Mouse (Mus musculus): ENCODE measurements around the gene Furin. TPM values are rescaled to one million over a fixed set of nuclear protein-coding genes. Genes with fewer than 3 reads are reported as not detected.

The Furin gene
- polyA plus RNA-seq, 1 experiment from 2014 or later, result 12.0 TPM

DNA sequence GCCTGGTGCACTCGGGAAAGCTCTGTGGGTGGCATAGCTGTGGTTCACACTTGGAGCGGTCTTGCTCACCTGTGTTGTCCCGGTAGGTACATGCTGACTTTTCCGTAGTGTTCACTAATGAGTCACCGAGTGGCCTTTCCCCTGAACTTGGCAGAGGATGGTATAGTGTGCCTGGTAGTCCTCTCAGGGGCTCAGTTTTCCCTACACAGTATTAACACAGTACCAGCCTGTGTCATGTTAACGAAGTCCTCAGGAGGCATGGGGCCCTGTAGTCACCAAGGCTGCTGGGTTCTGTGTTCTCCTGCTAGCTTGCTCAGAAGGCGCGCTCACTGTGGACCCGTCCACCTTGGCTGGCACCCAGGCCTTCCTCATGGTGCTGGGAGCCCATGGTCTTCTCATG, 5.1 kb upstream of the Furin start:
- Histone ChIP-seq H3K27ac (no peak overlapping the region), H3K4me3 (no peak overlapping the region), H3K4me1 (peaks cover 7% of the 10 kb centered on the region; the same call in 1 of the 2 replicates), H3K9ac (no peak overlapping the region), H3K4me2 (replicated peaks) (no peak overlapping the region), H3K27me3 (0 out of 2 replicates have a peak, but pooled peaks cover 8% of the 10 kb centered on the region), H3K36me3 (no peaks in the 10 kb centered on the region), H3K9me3 (no peaks in the 10 kb centered on the region)
- ATAC-seq (ENCODE audit: low FRiP score, low read depth), result 0 out of 2 replicates have a peak, but pooled peaks have one; percentile 32
- WGBS, result 72% methylated on average over 9 of the region's 9 CpGs

DNA sequence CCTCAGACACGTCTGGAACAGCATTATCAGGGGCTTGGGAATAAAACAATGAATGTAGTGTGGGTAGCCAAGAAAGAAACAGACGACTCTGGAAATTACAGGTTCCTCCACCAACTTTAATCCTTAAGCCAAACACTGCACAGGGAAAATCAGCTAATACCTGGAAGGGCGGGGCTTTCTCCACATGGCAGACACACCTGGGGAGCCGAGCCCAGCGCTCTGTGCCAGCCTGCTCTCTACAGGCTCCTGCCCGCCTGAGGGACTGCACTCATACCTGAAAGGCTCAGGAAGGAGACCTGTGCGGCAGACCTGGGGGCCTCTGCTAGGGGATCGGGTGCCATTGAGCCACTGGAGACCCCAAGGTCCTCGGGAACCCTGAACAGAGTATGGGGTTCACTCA, 2.5 kb upstream of the Furin start:
- peaks cover 12% of the 10 kb centered on the region for H3K4me1 ChIP-seq
- no peak overlapping the region for H3K9ac ChIP-seq
- WGBS, result 71% methylated on average over 9 of the region's 9 CpGs
- H3K4me3 ChIP-seq, result no peak overlapping the region
- H3K4me2 ChIP-seq (replicated peaks), result no peak overlapping the region
- 0 out of 2 replicates have a peak, but pooled peaks cover 15% of the 10 kb centered on the region for H3K27me3 ChIP-seq
- H3K36me3 ChIP-seq, result no peaks in the 10 kb centered on the region
- no peak overlapping the region for H3K27ac ChIP-seq
- ATAC-seq (ENCODE audit: low FRiP score, low read depth), result no peak
- no peaks in the 10 kb centered on the region for H3K9me3 ChIP-seq

DNA sequence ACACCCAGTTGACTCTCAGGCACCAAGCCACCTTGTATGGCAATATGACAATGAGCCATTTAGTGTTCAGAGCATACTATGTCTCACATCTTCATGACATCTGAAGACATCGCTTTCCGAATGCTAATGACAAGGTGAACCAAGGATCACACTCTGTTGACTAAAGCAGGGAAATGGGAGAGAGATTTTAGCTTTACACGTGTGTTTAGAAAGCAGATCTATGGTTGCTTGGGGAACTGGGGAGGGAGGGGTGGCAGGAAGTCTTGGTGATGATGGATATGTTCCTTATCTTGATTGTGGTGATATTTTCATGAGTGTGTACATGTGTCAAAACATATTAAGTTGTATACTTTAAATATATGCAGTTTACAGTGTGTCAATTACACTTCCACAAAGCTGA, 950 bp upstream of the Furin start:
- Histone ChIP-seq H3K4me2 (replicated peaks) (no peak overlapping the region), H3K36me3 (no peaks in the 10 kb centered on the region), H3K4me3 (no peak overlapping the region), H3K9ac (no peak overlapping the region), H3K9me3 (no peaks in the 10 kb centered on the region), H3K4me1 (peaks cover 18% of the 10 kb centered on the region), H3K27ac (no peak overlapping the region), H3K27me3 (0 out of 2 replicates have a peak, but pooled peaks cover 15% of the 10 kb centered on the region)
- WGBS, result 83% methylated on average over 3 of the region's 3 CpGs
- ATAC-seq (ENCODE audit: low FRiP score, low read depth), result no peak

DNA sequence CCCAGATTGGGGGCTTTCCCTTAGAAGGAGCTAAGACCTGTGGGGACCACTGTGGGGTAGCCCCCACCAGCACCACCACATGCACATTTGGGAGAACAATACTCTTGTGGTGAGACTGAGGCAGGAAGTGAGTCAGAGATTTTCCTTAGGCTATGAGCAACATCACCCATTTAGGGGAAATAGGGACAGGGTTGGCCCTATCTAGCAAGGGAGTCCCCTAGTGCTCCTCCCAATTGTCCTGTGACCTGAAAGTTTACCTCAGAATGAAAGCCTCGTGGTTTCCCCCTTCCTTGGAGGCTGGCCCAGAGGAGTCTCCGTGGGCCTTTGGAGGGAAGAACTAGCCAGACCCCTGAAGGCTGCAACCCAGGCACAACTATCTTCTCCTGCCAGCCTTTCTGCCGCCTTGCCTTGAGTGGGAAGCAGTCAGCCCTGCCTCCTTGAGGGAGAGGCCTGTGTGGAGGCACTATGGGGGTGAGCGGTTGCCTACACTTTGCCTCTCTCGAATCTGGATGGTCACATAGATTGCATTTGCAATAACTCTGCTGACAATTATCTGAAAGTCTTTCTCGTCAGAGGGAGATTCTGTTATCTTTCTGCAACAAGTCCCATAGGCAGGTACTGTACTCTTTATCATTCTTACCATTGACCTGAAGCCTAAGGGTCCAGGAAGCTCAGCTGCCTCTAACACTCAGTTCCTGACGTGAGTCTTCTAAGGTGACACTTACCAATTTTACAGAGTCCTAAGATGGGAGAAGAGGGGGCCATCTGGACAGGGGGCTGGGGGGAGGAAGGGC, 938 bp downstream of the Furin start:
- Histone ChIP-seq H3K4me2 (replicated peaks) (no peak overlapping the region), H3K27ac (no peak overlapping the region), H3K9me3 (no peaks in the 10 kb centered on the region), H3K27me3 (0 out of 2 replicates have a peak, but pooled peaks cover 15% of the 10 kb centered on the region), H3K4me3 (no peak overlapping the region), H3K9ac (no peak overlapping the region), H3K36me3 (no peaks in the 10 kb centered on the region), H3K4me1 (peaks cover 37% of the 10 kb centered on the region)
- no peak for ATAC-seq (ENCODE audit: low FRiP score, low read depth)
- WGBS, result 64% methylated on average over 7 of the region's 7 CpGs

DNA sequence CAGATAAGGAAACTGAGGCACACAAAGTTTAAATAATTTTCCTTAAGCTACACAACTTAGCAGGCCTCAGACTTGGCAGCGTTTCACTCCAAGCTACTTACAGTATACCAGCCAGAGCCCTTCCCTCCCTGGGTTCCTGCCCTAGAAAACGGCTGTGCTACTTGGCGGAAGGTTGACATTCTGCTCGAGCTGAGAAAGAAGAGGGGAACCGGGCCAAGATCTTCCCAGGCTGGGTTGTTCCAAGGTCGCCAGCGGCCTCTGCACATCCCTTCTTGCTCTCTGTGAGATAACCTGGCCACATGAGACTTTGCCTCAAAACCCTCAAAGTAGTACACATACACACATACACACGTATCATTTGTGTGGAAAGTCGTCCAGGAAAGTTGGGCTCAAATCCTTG, 1.7 kb downstream of the Furin start:
- 0 out of 2 replicates have a peak overlapping the region, but pooled peaks have one; percentile 97 for H3K9ac ChIP-seq
- H3K27ac ChIP-seq, result no peak overlapping the region; the same call in 1 of the 2 replicates
- H3K36me3 ChIP-seq, result no peaks in the 10 kb centered on the region
- no peaks in the 10 kb centered on the region for H3K9me3 ChIP-seq
- WGBS, result 55% methylated on average over 9 of the region's 9 CpGs
- H3K4me2 ChIP-seq (replicated peaks), result peak overlapping the region; percentile 94
- 0 out of 2 replicates have a peak, but pooled peaks cover 15% of the 10 kb centered on the region for H3K27me3 ChIP-seq
- H3K4me1 ChIP-seq, result peaks cover 44% of the 10 kb centered on the region
- ATAC-seq (ENCODE audit: low FRiP score, low read depth), result no peak
- peak overlapping the region; percentile 95 for H3K4me3 ChIP-seq

DNA sequence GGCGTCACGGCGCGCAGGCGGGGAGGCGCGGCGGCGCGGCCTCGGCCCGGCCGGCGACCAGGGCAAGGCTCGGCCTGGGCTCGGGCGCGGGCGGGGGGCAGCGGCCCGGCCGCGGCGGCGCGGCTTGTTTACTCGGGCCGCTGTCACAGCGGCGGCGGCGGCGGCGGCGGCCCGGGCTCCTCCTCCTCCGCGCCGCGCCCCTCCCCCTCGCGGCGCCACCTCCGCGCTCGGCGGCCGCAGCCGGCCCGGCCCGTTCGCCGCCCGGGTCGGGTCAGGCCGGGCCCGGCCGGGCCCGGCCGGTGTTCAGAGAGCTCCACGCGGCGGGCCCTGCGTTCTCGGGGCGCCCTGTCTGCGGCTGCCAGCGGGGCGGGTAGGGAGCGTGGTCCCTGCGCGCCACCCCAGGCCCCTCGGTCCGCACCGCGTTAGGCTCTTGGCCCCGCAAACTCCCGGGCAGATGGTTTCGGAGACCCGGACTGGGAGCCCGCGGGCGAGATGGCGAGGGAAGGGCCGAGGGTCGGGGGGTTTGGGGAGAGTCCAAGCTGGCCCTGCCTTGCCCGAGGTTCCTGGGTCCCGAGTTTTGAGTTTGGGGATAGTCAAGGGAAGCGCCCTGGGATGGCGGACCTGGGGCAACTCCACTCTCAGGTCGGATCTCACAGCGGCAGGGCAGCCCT, 2.5 kb downstream of the Furin start:
- H3K4me2 ChIP-seq (replicated peaks), result peak overlapping the region; percentile 94
- 1% methylated on average over 37 of the region's 92 CpGs for WGBS
- peak overlapping the region; percentile 88 for H3K27ac ChIP-seq
- H3K9me3 ChIP-seq, result no peaks in the 10 kb centered on the region
- H3K4me1 ChIP-seq, result peaks cover 42% of the 10 kb centered on the region
- H3K27me3 ChIP-seq, result 0 out of 2 replicates have a peak, but pooled peaks cover 15% of the 10 kb centered on the region
- peaks cover 6% of the 10 kb centered on the region for H3K36me3 ChIP-seq
- peak overlapping the region; percentile 97 for H3K9ac ChIP-seq
- peak overlapping the region; percentile 95 for H3K4me3 ChIP-seq
- peak; percentile 70 for ATAC-seq (ENCODE audit: low FRiP score, low read depth)

DNA sequence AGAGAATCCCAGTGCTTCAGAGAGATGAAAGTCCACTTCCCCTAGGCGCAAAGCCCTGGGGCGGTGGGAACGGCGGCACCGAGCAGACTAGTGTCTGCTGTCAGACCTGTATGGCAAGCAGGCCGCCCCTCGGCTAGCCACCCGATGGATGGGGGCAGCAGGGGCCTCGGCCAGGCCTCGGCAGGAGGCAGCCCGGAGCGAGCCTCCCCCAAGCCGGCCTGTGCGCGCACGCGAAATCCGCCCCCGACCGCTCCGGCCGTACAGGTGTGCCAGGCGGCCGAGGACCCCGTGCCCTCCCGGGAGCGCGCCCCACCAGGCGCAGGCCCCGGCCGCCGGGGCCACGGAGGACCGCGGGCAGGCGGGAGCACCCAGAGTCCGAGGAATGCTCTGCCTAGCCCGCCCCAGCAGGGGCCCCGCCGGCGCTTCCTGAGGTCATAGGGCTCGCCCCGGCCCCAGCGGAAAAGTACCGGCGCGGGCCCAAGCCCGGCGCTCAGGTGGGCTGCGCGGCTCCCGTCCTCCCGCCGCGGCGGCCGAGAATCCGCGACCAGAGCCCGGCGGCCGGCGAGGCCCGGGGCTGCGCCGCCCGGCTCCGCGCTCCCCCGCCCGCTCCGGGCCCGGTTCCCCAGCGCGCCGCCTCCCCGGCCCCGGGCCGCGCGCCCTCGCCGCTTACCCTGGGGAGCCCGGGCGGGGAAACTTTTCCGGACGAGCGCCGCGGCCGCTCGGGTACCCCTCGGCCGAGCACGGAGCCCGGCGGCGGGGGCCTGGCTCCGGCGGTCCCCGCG, 3.2 kb downstream of the Furin start:
- 0 out of 2 replicates have a peak, but pooled peaks cover 15% of the 10 kb centered on the region for H3K27me3 ChIP-seq
- ATAC-seq (ENCODE audit: low FRiP score, low read depth), result peak; percentile 42; the same call in 1 of the 2 replicates

DNA sequence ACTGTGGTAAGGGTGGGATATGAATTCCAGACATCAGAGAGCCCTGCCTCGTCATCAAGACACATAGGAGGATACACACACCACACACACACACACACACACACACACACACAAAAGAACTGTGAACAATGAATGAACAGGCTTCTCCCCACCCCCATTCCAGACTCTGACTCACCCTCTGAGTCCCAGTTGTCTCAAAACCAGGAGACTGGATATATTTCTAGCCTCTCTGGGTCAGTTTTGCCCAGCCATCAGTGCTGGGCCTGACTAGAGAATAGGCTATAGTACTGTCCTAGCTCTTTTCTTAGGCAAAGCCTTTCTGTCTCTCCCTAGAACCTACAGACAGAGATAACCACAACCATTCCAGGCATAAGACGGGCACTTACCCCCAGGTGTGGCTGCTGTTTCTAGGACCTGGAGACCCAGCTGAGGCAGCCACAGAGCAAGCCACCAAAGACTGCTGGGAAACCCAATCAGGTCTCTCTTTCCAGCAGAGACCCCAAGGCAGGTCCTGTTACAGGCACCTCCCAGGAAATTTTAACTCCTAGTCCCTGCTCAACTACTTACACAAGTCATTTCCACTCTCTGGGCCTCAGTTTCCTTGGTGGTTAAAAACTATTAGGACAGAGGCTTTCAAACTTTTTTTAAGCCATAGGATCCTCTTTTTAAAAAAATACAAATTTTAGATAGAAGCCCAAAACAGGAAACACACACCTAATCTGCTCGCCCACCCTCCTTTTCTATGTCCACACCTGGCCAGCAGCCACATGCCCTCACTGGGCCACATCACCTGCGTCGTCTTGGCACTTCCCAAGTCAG, 4.0 kb downstream of the Furin start:
- no peaks in the 10 kb centered on the region for H3K9me3 ChIP-seq
- H3K4me1 ChIP-seq, result peaks cover 36% of the 10 kb centered on the region
- peak overlapping the region; percentile 88; the same call in 1 of the 2 replicates for H3K27ac ChIP-seq
- peak overlapping the region; percentile 97 for H3K9ac ChIP-seq
- H3K36me3 ChIP-seq, result peaks cover 21% of the 10 kb centered on the region
- peak overlapping the region; percentile 94 for H3K4me2 ChIP-seq (replicated peaks)
- ATAC-seq (ENCODE audit: low FRiP score, low read depth), result no peak
- 0 out of 2 replicates have a peak, but pooled peaks cover 15% of the 10 kb centered on the region for H3K27me3 ChIP-seq
- peak overlapping the region; percentile 95 for H3K4me3 ChIP-seq
- WGBS, result 16% methylated on average over 5 of the region's 5 CpGs

More for the DNA sequence above, 3.2 kb downstream of the Furin start:
- peak overlapping the region; percentile 95 for H3K4me3 ChIP-seq
- WGBS, result 1% methylated on average over 68 of the region's 102 CpGs
- H3K9me3 ChIP-seq, result no peaks in the 10 kb centered on the region
- H3K4me2 ChIP-seq (replicated peaks), result peak overlapping the region; percentile 94
- peaks cover 36% of the 10 kb centered on the region for H3K4me1 ChIP-seq
- peak overlapping the region; percentile 88 for H3K27ac ChIP-seq
- peak overlapping the region; percentile 97 for H3K9ac ChIP-seq
- peaks cover 13% of the 10 kb centered on the region for H3K36me3 ChIP-seq

DNA sequence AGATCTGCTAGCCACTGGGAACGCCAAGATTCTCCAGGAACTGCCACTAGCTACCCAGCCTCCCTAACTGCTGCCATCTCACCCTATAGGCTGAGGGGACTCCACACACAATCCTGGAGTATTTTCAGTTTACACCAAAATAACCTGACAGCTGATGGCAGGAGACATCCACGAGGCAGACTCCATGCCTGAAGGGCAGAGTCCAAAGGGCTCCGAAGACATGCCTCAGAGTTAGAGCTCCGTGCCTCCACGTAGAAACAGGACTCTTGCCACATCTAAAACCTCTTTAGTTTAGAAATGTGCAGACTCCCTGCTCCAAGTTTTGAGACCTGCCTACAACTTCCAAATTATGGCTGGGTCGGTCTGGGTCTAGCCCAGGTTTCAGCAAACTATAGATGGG, 4.7 kb downstream of the Furin start:
- H3K4me1 ChIP-seq, result peaks cover 36% of the 10 kb centered on the region
- H3K27ac ChIP-seq, result peak overlapping the region; percentile 67; the same call in 1 of the 2 replicates
- 64% methylated on average over 6 of the region's 6 CpGs for WGBS

DNA sequence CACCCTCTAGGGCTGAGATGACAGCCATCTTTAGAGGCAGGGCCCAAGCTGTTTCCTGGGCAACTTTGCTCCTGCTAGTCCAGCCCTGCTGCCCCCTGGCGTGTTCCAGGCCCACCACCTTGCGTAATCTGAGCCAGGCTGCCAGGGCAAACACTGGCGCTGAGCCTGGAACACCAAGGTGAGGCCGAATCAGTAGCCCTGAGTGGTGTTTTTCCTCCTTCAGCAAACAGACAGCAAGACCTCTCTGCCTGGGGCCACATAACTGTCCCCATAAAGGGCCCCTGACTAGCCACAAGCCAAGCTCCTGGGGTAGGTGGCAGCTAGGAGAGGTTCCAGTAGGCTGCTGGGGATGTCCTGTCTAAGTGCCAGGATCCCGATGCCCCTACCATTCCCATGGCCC, 5.1 kb downstream of the Furin start:
- 0 out of 2 replicates have a peak, but pooled peaks cover 5% of the 10 kb centered on the region for H3K27me3 ChIP-seq
- H3K9me3 ChIP-seq, result no peaks in the 10 kb centered on the region
- peak overlapping the region; percentile 52; the same call in 1 of the 2 replicates for H3K27ac ChIP-seq
- peaks cover 36% of the 10 kb centered on the region for H3K4me1 ChIP-seq
- H3K4me3 ChIP-seq, result no peak overlapping the region
- 39% methylated on average over 5 of the region's 5 CpGs for WGBS
- ATAC-seq (ENCODE audit: low FRiP score, low read depth), result no peak
- peak overlapping the region; percentile 51 for H3K9ac ChIP-seq
- peak overlapping the region; percentile 94 for H3K4me2 ChIP-seq (replicated peaks)
- peaks cover 32% of the 10 kb centered on the region for H3K36me3 ChIP-seq

More for the DNA sequence above, 4.7 kb downstream of the Furin start:
- Histone ChIP-seq H3K27me3 (0 out of 2 replicates have a peak, but pooled peaks cover 9% of the 10 kb centered on the region), H3K36me3 (peaks cover 27% of the 10 kb centered on the region), H3K9me3 (no peaks in the 10 kb centered on the region), H3K9ac (peak overlapping the region; percentile 51; the same call in 1 of the 2 replicates), H3K4me2 (replicated peaks) (peak overlapping the region; percentile 94), H3K4me3 (peak overlapping the region; percentile 95; the same call in 1 of the 2 replicates)
- no peak for ATAC-seq (ENCODE audit: low FRiP score, low read depth)
